Mouse (Mus musculus) gastrocnemius, adult 2 months (tissue): ENCODE data around the gene Dpy19l3. TPM values are rescaled to one million over a fixed set of nuclear protein-coding genes. Genes with fewer than 3 reads are reported as not detected.

Experiments used
- DNase-seq: peaks from one replicate; pipeline ENCODE4 v3.0.0; 2022
- H3K27ac ChIP-seq: fragments of 200-600 bp; 2 replicates; pipeline ENCODE4 v1.8.1; 2022; ENCODE audit warnings: mild to moderate bottlenecking
- H3K4me3 ChIP-seq: fragments of 200-600 bp; 2 replicates; pipeline ENCODE4 v1.8.1; 2022; ENCODE audit warnings: mild to moderate bottlenecking, moderate library complexity
- CTCF ChIP-seq: fragments of 200-600 bp; IDR thresholded peaks from 2 replicates; pipeline ENCODE4 v1.8.1; 2022; ENCODE audit warnings: antibody characterized with exemption, mild to moderate bottlenecking, moderate library complexity
- intact Hi-C: fragments of 180-260 bp; cut with DNase I; formaldehyde crosslinking; loops from one replicate; pipeline ENCODE4 v1.15.1; 2025
- total RNA-seq, 2 experiments: library from RNA; stranded (reverse); gene quantifications; 2 replicates each; pipeline ENCODE4 v1.2.3; 2021

Gene Dpy19l3
- total RNA-seq, 2 experiments from 2014 or later = 5.8 to 7.1 TPM

DNA sequence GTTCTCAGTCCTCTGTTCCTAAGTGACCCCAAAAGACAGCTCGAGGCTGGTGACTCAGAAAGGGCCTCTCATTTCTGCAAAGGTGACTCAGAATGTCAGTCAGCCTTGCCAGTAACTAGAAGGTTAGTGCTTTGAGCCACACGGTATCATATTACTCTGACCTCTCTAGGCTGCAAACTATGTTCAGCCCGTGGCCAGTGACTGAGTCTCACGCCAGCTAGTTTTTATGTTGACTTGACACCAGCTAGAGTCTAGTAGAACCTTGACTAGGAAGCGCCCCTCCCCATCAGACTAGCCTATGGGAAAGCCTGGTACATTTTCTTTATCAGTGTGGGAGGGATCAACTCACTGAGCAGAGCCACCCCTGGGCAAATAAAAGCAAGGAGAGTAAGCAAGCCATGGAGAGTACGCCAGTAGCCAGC, 9.0 kb downstream of the Dpy19l3 start:
- Histone ChIP-seq H3K4me3 (no peak overlapping the region), H3K27ac (peak overlapping the region; percentile 85)
- DNase-seq = peak; percentile 65
- no peak for TF ChIP-seq CTCF
- intact Hi-C loops = no loop called here

DNA sequence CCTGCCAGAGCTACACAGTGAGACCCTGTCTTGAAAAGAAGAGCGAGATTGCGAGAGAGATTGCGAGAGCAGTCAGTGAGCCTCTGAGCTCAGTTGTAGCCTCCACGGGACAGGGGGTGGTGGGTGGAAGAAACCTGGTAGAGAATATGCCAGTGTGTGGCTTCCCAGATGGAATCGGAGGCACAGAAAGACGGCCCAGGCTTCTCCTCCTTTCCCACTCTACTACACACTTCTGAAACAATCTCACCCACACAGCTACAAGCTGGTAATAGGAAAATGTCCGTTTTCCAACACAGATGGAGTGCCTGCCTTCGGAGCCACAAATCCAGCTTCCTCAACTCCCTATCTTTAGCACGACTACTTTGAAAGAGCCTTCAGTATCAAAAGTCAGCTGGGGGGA, 9.5 kb downstream of the Dpy19l3 start:
- DNase-seq = no peak
- no peak for TF ChIP-seq CTCF
- Histone ChIP-seq H3K4me3 (no peak overlapping the region), H3K27ac (peak overlapping the region; percentile 85)
- intact Hi-C loops = loop anchor here (5.0 kb wide), 1 partner anchor 197 kb away; no protein-coding TSS in a partner anchor

DNA sequence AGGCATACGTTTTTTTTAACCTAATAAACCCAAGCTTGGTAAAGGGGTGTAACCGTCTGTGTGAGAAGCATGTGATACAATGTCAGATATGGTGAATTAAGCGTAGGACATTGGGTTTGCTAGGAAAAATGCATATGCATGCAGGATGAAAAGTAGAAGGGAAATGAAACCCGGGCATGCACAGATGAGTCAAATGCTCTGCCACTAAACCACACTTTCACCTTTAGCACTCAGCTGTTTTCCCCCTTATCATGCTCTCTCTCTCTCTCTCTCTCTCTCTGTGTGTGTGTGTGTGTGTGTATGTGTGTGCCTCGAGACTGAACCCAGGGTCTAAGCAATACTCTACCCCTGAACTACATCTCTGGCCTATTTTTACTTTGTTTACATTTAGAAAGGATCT, 11.9 kb downstream of the Dpy19l3 start:
- intact Hi-C loops = loop anchor here (5.0 kb wide), 1 partner anchor 195 kb away; no protein-coding TSS in a partner anchor

DNA sequence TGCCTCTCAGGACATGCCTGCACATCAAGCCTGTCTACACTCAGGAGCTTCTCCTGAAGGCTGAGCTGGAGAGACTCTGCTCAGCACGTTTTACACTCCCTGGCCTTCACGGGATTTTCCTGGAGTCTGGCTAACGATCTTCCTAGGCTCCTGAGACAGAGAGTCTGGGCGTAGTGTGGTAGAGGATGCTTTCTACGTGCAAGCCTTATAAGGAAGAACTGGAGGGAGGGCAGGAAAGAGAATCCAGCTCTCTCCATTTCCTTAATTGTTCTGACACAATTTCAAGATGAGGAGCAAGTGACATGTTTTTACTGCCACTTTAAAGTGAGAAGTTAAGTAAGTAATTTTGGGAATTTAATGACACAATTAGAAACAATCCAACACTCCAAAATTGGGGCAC, 12.4 kb downstream of the Dpy19l3 start:
- intact Hi-C loops = loop anchor here (1.0 to 5.0 kb wide), 2 partner anchors 55 to 195 kb away; no protein-coding TSS in a partner anchor
- Histone ChIP-seq H3K27ac (no peak overlapping the region), H3K4me3 (no peak overlapping the region)
- TF ChIP-seq CTCF = no peak
- DNase-seq = no peak

More for the DNA sequence above, 11.9 kb downstream of the Dpy19l3 start:
- H3K4me3 ChIP-seq = no peak overlapping the region
- no peak for TF ChIP-seq CTCF
- DNase-seq = no peak
- H3K27ac ChIP-seq = no peak overlapping the region

DNA sequence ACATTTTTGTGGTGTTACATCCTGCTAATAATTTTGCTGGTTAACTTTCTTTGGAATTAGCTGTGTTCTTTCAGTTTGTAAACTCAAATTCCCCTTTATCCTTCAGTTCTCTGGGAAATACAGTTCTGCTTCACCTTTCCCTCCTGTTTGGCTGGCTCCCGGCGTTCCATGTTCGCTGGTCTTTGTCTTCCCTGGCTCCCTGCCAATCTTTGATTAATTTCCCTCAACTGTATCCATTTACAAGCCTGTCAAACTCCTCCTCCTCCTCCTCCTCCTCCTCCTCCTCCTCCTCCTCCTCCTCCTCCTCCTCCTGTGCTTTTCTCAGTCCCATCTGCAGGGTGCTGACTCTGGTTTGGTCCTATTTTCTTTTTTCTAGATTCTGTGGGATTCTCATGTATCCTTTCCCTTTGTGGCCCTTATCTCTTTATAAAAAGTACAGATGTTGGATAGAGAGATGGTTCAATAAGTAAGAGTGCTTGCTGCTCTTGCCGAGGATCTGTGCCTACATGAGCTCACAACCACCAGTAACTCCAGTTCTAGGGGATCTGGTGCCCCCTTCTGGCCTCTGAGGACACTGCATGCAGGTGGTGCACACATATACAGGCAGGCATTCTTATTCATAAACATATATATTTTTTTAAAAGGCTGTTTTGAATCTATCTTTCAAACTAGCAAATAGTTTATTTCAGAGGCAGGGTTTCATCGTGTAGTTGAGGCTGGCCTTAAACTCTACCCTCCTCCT, 13.6 kb downstream of the Dpy19l3 start:
- intact Hi-C loops = loop anchor here (1.0 to 5.0 kb wide), 2 partner anchors 53 to 193 kb away; no protein-coding TSS in a partner anchor
- Histone ChIP-seq H3K27ac (no peak overlapping the region), H3K4me3 (no peak overlapping the region)
- peak; percentile 68 for TF ChIP-seq CTCF
- peak; percentile 53 for DNase-seq

DNA sequence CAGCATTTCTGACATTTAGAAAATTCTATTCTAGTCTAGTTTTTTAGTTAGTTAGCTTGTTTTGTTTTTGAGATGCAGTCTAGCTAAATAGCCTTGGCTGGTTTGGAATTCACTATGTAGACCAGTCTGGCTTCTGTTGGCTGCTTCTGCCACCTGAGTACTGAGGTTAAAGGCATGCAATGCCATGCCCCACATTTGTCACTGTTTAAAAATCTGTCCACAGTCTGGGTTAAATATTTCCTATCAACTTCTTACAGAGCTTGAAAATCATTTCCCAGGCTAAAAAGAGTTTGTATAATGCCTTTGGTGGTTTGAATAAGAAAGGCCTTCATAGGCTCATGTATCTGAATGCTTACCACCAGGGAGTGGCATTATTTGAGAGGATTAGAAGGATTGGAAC, 15.4 kb downstream of the Dpy19l3 start:
- no peak for TF ChIP-seq CTCF

GRCm38 (mm10) chr7:35733313-35734050, 20.8 kb downstream of the Dpy19l3 start:
- intact Hi-C loops = no loop called here
- H3K4me3 ChIP-seq = no peak overlapping the region
- no peak for DNase-seq
- TF ChIP-seq CTCF = no peak
- no peak overlapping the region for H3K27ac ChIP-seq

More for the DNA sequence above, 15.4 kb downstream of the Dpy19l3 start:
- no peak for DNase-seq
- H3K27ac ChIP-seq = no peak overlapping the region
- H3K4me3 ChIP-seq = no peak overlapping the region
- intact Hi-C loops = no loop called here

DNA sequence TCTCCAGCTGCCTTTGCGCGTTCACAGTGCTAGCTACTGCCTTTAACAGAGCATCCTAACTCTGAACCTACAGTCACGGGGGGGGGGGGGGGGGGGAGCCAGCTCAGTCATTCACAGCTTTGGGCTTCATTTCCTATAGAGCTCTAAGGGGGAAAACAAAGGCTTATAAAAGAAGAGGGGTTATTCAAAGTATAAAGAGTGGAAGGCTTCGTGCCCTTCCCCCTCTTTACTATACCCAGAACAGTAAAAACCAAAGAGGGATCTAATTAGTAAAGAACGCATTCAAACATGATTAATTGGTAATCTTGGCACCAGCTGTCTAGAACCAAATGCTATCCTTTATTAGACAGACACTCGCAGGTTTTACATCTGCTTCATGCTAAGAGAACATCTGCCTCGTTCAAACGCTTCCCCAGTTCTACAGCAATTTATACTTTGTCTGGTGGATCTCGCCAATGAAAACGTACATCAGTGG, 21.6 kb downstream of the Dpy19l3 start:
- Histone ChIP-seq H3K4me3 (no peak overlapping the region), H3K27ac (no peak overlapping the region)
- intact Hi-C loops = no loop called here
- no peak for DNase-seq
- TF ChIP-seq CTCF = no peak

- intact Hi-C loops = no loop called here
- DNase-seq = no peak
- Histone ChIP-seq H3K27ac (no peak overlapping the region), H3K4me3 (no peak overlapping the region)
- no peak for TF ChIP-seq CTCF
These were observed 24.6 kb downstream of the Dpy19l3 start for GRCm38 (mm10) chr7:35729621-35730031.

GRCm38 (mm10) chr7:35728376-35728775, 25.9 kb downstream of the Dpy19l3 start:
- intact Hi-C loops = no loop called here

DNA sequence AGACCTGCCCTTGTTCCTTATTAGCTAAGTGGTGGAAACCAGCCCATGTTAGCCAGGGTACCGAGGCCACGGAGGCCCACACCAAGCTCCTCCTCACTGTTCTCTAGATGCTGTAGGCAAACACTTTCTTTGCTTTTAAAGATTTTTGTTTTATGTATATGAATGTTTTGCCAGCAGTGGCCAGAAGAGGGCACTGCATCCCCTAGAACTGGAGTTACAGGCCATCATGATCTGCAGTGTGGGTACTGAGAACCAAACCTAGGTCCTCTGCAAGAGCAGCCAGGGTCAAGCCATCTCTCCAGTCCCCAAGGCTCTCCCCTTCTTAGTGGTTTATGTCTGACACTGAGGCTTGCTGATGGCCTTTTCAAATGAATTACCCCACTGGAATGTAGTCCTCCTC, 31.2 kb downstream of the Dpy19l3 start:
- intact Hi-C loops = no loop called here
- Histone ChIP-seq H3K27ac (no peak overlapping the region), H3K4me3 (no peak overlapping the region)
- peak; percentile 23; the same call in 1 of the 2 replicates for TF ChIP-seq CTCF
- DNase-seq = no peak

More at GRCm38 (mm10) chr7:35728376-35728775, 25.9 kb downstream of the Dpy19l3 start:
- no peak overlapping the region for H3K27ac ChIP-seq
- H3K4me3 ChIP-seq = no peak overlapping the region
- TF ChIP-seq CTCF = no peak
- no peak for DNase-seq

- DNase-seq = peak; percentile 41
- peak; percentile 42; the same call in 1 of the 2 replicates for TF ChIP-seq CTCF
- no peak overlapping the region for H3K4me3 ChIP-seq
- no peak overlapping the region for H3K27ac ChIP-seq
- intact Hi-C loops = loop anchor here (5.0 kb wide), 1 partner anchor 34 kb away; the partner anchor contains the start of gene Dpy19l3
These were observed 35.7 kb downstream of the Dpy19l3 start for GRCm38 (mm10) chr7:35718421-35719178.
